Mouse (Mus musculus) bone marrow, adult 2 months (tissue): ENCODE measurements around the gene Napsa.

ENCODE experiments used
- CTCF ChIP-seq: fragments of 200-500 bp; IDR thresholded peaks from 2 replicates; pipeline ENCODE4 v1.5.1; 2011; ENCODE audit warnings: low read length, control low read depth; ENCODE audit not compliant: control insufficient read depth, insufficient read depth
- POLR2A ChIP-seq: fragments of 200-500 bp; IDR thresholded peaks from 2 replicates; pipeline ENCODE4 v1.6.1; 2011; ENCODE audit warnings: low read depth, mild to moderate bottlenecking, control low read depth, low read length, borderline replicate concordance; ENCODE audit not compliant: control insufficient read depth

DNA sequence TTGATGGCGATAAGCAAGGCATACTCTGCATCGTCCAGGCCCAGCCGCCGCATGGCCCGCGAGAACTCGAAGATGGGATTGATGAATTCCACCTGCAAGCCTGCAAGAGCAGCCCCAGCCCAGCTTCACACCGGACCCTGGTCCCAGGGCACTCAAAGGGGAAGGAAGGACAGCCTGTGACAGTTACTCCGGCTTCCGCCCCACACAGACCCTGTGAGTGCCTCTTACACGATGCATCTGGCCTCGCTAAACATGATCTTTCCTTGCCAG lies 21.8 kb upstream of the Napsa start:
- TF ChIP-seq POLR2A (no peak), CTCF (no peak)
